ENCODE assay signal across 14 mouse cellular contexts in the genomic region with DNA sequence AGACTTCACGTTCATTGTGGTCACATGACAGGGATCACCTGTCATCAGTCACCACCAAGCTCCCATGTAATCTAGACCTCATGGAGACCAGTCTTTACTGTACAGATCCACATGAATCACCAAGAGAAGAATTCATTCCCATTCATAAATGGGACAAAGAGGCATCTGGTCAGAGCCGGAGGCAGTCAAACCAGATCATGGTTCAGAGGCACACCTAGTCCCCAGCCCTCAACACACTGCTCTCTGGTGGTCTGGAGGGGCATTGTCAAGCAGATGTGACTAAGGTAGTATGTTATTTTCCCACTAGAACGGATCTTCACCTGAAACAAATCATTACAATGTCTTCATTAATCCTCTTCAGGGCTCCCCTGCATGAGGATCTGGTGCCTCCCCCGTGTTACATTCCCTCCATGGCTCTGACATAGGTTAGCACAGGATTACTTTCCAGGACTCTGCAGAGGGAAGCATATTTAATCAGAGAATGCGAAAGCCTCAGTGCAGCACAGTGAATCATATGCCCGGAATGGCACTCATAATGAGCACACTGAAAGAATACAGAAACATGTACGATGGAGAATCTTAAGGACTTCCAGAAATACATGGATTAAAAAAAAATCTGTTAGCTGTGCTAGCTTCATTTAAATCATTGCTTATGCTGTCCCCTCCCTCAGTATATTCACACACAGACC.
A peak's percentile ranks its signal among the peaks of the same experiment; 100 is the strongest.
DNase-seq lines count a peak whose midpoint lies in the region; ATAC-seq and TF ChIP-seq lines count a peak whose summit lies in the region.
"Had no signal": no experiment of that assay in that cellular context is flagged by ENCODE, and none has a peak within 500 bp of the region (broad histone marks: within the 10 kb centered on the region; RNA-seq: fewer than 3 reads in every experiment).

No protein-coding gene starts in this region.

- ATAC-seq in inflammation-experienced regulatory T-cells, adult 6 months, result no peak

- H3K27ac ChIP-seq in gastrocnemius, adult 2 months, result no peak overlapping the region
- H3K27ac ChIP-seq: midbrain, embryonic 12.5 days had no signal

- H3K36me3 ChIP-seq in E14TG2a.4 (ENCODE audit: insufficient read depth, low read length), result no peaks in the 10 kb centered on the region
- H3K36me3 ChIP-seq: midbrain, embryonic 12.5 days had no signal

- intact Hi-C loops in gastrocnemius, adult 2 months (cut with DNase I), result no loop called here
- intact Hi-C loops in left cerebral cortex, postnatal 14 days (cut with DNase I), result no loop called here

- H3K4me1 ChIP-seq in E14TG2a.4 (replicated peaks; ENCODE audit: low read depth, low read length), result no peaks in the 10 kb centered on the region

- H3K27me3 ChIP-seq in E14TG2a.4 (ENCODE audit: insufficient read depth, low read length), result no peaks in the 10 kb centered on the region
- H3K27me3 ChIP-seq: midbrain, embryonic 12.5 days had no signal

- TF ChIP-seq CTCF in gastrocnemius, adult 2 months (IDR thresholded peaks at IDR 0.05), result peak; percentile 21; the same call in 1 of the 2 replicates
- TF ChIP-seq CTCF in E14TG2a.4 (conservative IDR thresholded peaks at IDR 0.05; ENCODE audit: low read length), result peak; percentile 35

- H3K4me3 ChIP-seq in gastrocnemius, adult 2 months, result no peak overlapping the region
- no peak overlapping the region for H3K4me3 ChIP-seq in E14TG2a.4 (replicated peaks; ENCODE audit: low read length)
- H3K4me3 ChIP-seq: midbrain, embryonic 12.5 days had no signal

- no peaks in the 10 kb centered on the region; the same call in 1 of the 2 replicates for H3K9me3 ChIP-seq in E14TG2a.4 (ENCODE audit: low read length)
- H3K9me3 ChIP-seq: midbrain, embryonic 12.5 days had no signal

- DNase-seq in gastrocnemius, adult 2 months, result no peak
- no peak for DNase-seq in gastrocnemius, postnatal 25 days
- DNase-seq in left cerebral cortex, postnatal 14 days (ENCODE audit: low spot score in 2 of 2), result peak; percentile 11 to 34
- no peak for DNase-seq in left cerebral cortex, adult 9 months (ENCODE audit: low spot score in 2 of 2)
- peak; percentile 21 for DNase-seq in adipocyte (ENCODE audit: low spot score)
- DNase-seq in cerebellum, postnatal 25 days, result no peak
- DNase-seq: cerebellum, adult 18-20 months; heart, adult 18-20 months; heart, postnatal 36 days; kidney, adult 8-10 months; lung, postnatal 36 days had no signal

Comparison
In these comparisons a context has a peak if more than half of its experiments do, and no peak if none do; other contexts are left out.
1. DNase-seq: peak in left cerebral cortex, postnatal 14 days (2 of 2) and adipocyte (single experiment); none in gastrocnemius, adult 2 months (single experiment), gastrocnemius, postnatal 25 days (single experiment), left cerebral cortex, adult 9 months (0 of 2) and cerebellum, postnatal 25 days (0 of 2).